Mouse (Mus musculus): ENCODE data around the gene Dnaaf5. TPM values are rescaled to one million over a fixed set of nuclear protein-coding genes. Genes with fewer than 3 reads are reported as not detected.

The Dnaaf5 gene
- polyA plus RNA-seq, 1 experiment, result 22.6 TPM

GRCm38 (mm10) chr5:139160899-139161298 lies 10.9 kb downstream of the Dnaaf5 start:
- Histone ChIP-seq H3K9me3 (replicated peaks; ENCODE audit: control insufficient read depth, insufficient read depth, low read length, poor library complexity, severe bottlenecking) (no peaks in the 10 kb centered on the region), H3K4me3 (ENCODE audit: low read depth, low read length) (no peak overlapping the region), H3K9ac (ENCODE audit: low read depth, poor library complexity, severe bottlenecking) (no peak overlapping the region), H3K27ac (ENCODE audit: insufficient read depth, low read length) (no peak overlapping the region), H3K27me3 (ENCODE audit: control insufficient read depth, insufficient read depth, low read length, poor library complexity, severe bottlenecking) (no peaks in the 10 kb centered on the region), H3K4me1 (ENCODE audit: control insufficient read depth, insufficient read depth, low read length) (no peaks in the 10 kb centered on the region), H3K36me3 (ENCODE audit: control insufficient read depth, insufficient read depth, low read length, poor library complexity, severe bottlenecking) (0 out of 2 replicates have a peak, but pooled peaks cover 3% of the 10 kb centered on the region)
- TF ChIP-seq CTCF (IDR thresholded peaks at IDR 0.05; ENCODE audit: low read depth, low read length) (no peak), POLR2A (IDR thresholded peaks at IDR 0.05; ENCODE audit: insufficient read depth, low read length) (no peak), EP300 (IDR thresholded peaks at IDR 0.05; ENCODE audit: insufficient read depth, low read depth, low read length) (no peak)

DNA sequence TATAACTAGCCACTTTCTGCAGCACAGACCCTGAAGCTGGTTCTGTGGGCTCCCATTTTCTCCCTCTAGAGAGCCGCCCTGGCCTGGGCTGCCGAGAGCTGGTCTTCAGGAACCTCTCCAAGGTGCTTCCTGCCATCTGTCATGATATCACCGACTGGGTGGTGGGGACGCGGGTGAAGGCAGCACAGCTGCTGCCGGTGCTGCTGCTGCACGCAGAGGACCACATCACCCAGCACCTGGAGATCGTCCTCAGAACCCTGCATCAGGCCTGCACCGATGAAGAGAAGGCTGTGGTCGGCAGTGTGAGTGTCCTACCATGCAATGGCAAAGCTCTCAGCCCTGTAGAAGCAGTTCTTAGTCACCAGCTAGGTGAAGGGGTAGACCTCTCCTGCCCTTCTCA lies 11.6 kb downstream of the Dnaaf5 start:
- Histone ChIP-seq H3K4me3 (ENCODE audit: low read depth, low read length) (no peak overlapping the region), H3K27me3 (ENCODE audit: control insufficient read depth, insufficient read depth, low read length, poor library complexity, severe bottlenecking) (no peaks in the 10 kb centered on the region), H3K4me1 (ENCODE audit: control insufficient read depth, insufficient read depth, low read length) (peaks cover 2% of the 10 kb centered on the region), H3K9ac (ENCODE audit: low read depth, poor library complexity, severe bottlenecking) (no peak overlapping the region), H3K27ac (ENCODE audit: insufficient read depth, low read length) (no peak overlapping the region), H3K36me3 (ENCODE audit: control insufficient read depth, insufficient read depth, low read length, poor library complexity, severe bottlenecking) (0 out of 2 replicates have a peak, but pooled peaks cover 2% of the 10 kb centered on the region), H3K9me3 (replicated peaks; ENCODE audit: control insufficient read depth, insufficient read depth, low read length, poor library complexity, severe bottlenecking) (no peaks in the 10 kb centered on the region)
- TF ChIP-seq CTCF (IDR thresholded peaks at IDR 0.05; ENCODE audit: low read depth, low read length), result no peak
- no peak for TF ChIP-seq EP300 (IDR thresholded peaks at IDR 0.05; ENCODE audit: insufficient read depth, low read depth, low read length)
- no peak for TF ChIP-seq POLR2A (IDR thresholded peaks at IDR 0.05; ENCODE audit: insufficient read depth, low read length)

DNA sequence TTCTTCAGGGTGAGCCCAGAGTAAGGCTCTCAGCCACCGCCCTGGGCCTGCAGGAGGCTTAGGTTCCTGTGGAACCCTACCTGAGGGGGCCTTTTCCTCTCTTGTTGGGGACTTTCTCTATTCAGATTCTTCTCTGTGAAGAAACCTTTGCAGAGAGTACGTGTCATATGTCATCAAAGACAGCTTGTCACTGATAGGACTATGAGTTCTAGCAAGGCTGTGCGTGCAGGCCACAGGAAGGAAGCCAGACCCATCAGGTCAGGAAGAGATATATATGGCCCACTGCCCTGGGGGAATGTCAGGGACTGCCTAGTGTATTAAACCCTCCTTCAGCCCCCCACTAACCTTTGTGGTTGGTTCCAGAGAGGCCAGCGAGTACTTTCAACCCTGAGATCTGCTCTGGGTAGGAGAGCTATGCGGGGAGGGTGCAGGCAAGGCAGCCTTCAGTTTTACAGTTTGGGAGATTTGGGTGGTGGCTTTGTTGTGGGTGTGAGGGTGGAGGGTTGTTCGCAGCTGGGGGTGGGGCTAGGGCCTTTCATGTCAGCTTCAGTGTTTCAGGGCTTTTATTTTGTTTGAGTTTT lies 16.8 kb downstream of the Dnaaf5 start:
- Histone ChIP-seq H3K27me3 (ENCODE audit: control insufficient read depth, insufficient read depth, low read length, poor library complexity, severe bottlenecking) (no peaks in the 10 kb centered on the region), H3K27ac (ENCODE audit: insufficient read depth, low read length) (peak overlapping the region; percentile 79), H3K9ac (ENCODE audit: low read depth, poor library complexity, severe bottlenecking) (no peak overlapping the region), H3K9me3 (replicated peaks; ENCODE audit: control insufficient read depth, insufficient read depth, low read length, poor library complexity, severe bottlenecking) (no peaks in the 10 kb centered on the region), H3K36me3 (ENCODE audit: control insufficient read depth, insufficient read depth, low read length, poor library complexity, severe bottlenecking) (peaks cover 11% of the 10 kb centered on the region; the same call in 1 of the 2 replicates), H3K4me3 (ENCODE audit: low read depth, low read length) (no peak overlapping the region), H3K4me1 (ENCODE audit: control insufficient read depth, insufficient read depth, low read length) (peaks cover 6% of the 10 kb centered on the region)
- TF ChIP-seq CTCF (IDR thresholded peaks at IDR 0.05; ENCODE audit: low read depth, low read length) (no peak), EP300 (IDR thresholded peaks at IDR 0.05; ENCODE audit: insufficient read depth, low read depth, low read length) (no peak), POLR2A (IDR thresholded peaks at IDR 0.05; ENCODE audit: insufficient read depth, low read length) (no peak)

DNA sequence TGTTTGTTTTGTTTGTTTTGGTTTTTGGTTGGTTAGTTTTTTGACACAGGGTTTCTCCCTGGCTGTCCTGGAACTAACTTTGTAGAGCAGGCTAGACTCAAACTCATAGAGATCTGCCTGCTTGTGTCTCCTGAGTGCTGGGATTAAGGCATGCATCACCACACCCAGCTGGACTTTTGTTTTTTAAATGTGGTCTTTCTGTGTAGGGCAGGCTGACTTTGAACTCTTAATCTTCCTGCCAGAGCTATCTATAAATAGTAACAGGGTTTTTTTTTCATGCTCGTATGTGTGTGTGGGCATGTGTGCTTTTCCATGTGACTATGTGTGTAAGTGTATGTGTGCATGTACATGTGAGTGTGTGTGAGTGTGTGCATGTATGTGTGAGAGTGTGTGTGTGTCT lies 17.5 kb downstream of the Dnaaf5 start:
- Histone ChIP-seq H3K4me1 (ENCODE audit: control insufficient read depth, insufficient read depth, low read length) (peaks cover 6% of the 10 kb centered on the region), H3K36me3 (ENCODE audit: control insufficient read depth, insufficient read depth, low read length, poor library complexity, severe bottlenecking) (peaks cover 11% of the 10 kb centered on the region; the same call in 1 of the 2 replicates), H3K4me3 (ENCODE audit: low read depth, low read length) (no peak overlapping the region), H3K9me3 (replicated peaks; ENCODE audit: control insufficient read depth, insufficient read depth, low read length, poor library complexity, severe bottlenecking) (no peaks in the 10 kb centered on the region), H3K9ac (ENCODE audit: low read depth, poor library complexity, severe bottlenecking) (no peak overlapping the region), H3K27ac (ENCODE audit: insufficient read depth, low read length) (peak overlapping the region; percentile 91), H3K27me3 (ENCODE audit: control insufficient read depth, insufficient read depth, low read length, poor library complexity, severe bottlenecking) (no peaks in the 10 kb centered on the region)
- TF ChIP-seq POLR2A (IDR thresholded peaks at IDR 0.05; ENCODE audit: insufficient read depth, low read length) (no peak), CTCF (IDR thresholded peaks at IDR 0.05; ENCODE audit: low read depth, low read length) (no peak), EP300 (IDR thresholded peaks at IDR 0.05; ENCODE audit: insufficient read depth, low read depth, low read length) (no peak)

DNA sequence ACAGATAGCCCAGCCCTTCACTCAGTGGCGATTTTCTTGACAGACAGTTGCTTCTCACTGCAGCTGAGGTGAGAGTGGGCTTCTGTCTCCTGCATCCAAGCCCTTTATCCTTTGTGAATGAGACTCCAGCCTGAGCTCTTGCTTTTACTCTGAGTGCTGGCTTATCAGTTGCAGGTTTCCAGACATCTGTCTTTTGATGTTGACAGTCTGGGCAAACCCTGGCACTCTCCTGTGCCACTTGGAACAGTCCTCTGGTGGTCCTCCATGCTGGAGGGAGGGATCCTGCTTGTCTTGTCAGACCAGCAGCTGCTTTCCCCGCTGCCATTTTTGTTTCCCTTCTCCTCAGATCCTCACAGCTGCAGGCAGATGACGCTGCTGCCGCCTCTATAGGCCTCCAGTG lies 21.9 kb downstream of the Dnaaf5 start:
- Histone ChIP-seq H3K4me1 (ENCODE audit: control insufficient read depth, insufficient read depth, low read length) (peaks cover 1% of the 10 kb centered on the region), H3K9ac (ENCODE audit: low read depth, poor library complexity, severe bottlenecking) (no peak overlapping the region), H3K27me3 (ENCODE audit: control insufficient read depth, insufficient read depth, low read length, poor library complexity, severe bottlenecking) (no peaks in the 10 kb centered on the region), H3K36me3 (ENCODE audit: control insufficient read depth, insufficient read depth, low read length, poor library complexity, severe bottlenecking) (peaks cover 12% of the 10 kb centered on the region), H3K9me3 (replicated peaks; ENCODE audit: control insufficient read depth, insufficient read depth, low read length, poor library complexity, severe bottlenecking) (no peaks in the 10 kb centered on the region), H3K4me3 (ENCODE audit: low read depth, low read length) (no peak overlapping the region), H3K27ac (ENCODE audit: insufficient read depth, low read length) (no peak overlapping the region)
- no peak for TF ChIP-seq EP300 (IDR thresholded peaks at IDR 0.05; ENCODE audit: insufficient read depth, low read depth, low read length)
- TF ChIP-seq POLR2A (IDR thresholded peaks at IDR 0.05; ENCODE audit: insufficient read depth, low read length), result no peak
- no peak for TF ChIP-seq CTCF (IDR thresholded peaks at IDR 0.05; ENCODE audit: low read depth, low read length)

GRCm38 (mm10) chr5:139174141-139174540 lies 24.1 kb downstream of the Dnaaf5 start:
- Histone ChIP-seq H3K4me3 (ENCODE audit: low read depth, low read length) (no peak overlapping the region), H3K9ac (ENCODE audit: low read depth, poor library complexity, severe bottlenecking) (no peak overlapping the region), H3K27me3 (ENCODE audit: control insufficient read depth, insufficient read depth, low read length, poor library complexity, severe bottlenecking) (no peaks in the 10 kb centered on the region), H3K9me3 (replicated peaks; ENCODE audit: control insufficient read depth, insufficient read depth, low read length, poor library complexity, severe bottlenecking) (no peaks in the 10 kb centered on the region), H3K27ac (ENCODE audit: insufficient read depth, low read length) (no peak overlapping the region), H3K4me1 (ENCODE audit: control insufficient read depth, insufficient read depth, low read length) (no peaks in the 10 kb centered on the region), H3K36me3 (ENCODE audit: control insufficient read depth, insufficient read depth, low read length, poor library complexity, severe bottlenecking) (peaks cover 15% of the 10 kb centered on the region)
- TF ChIP-seq EP300 (IDR thresholded peaks at IDR 0.05; ENCODE audit: insufficient read depth, low read depth, low read length) (no peak), CTCF (IDR thresholded peaks at IDR 0.05; ENCODE audit: low read depth, low read length) (no peak), POLR2A (IDR thresholded peaks at IDR 0.05; ENCODE audit: insufficient read depth, low read length) (no peak)

Measured in ES-Bruce4 (cell line).